Mouse (Mus musculus) limb, embryonic 12.5 days (tissue): ENCODE measurements at regions not wholly inside any gene's neighbourhood (a gene's known extent, or its start where the extent isn't known, plus 50 kb on each side); places are given as distances from the start of the nearest gene placed in this dataset.
A peak's percentile ranks its signal among the peaks of the same experiment; 100 is the strongest.
"Not testable (repeated sequence)": the region's sequence is repeated elsewhere in the genome, so short reads cannot be mapped to it uniquely, and the experiment has no call there.

ENCODE experiments used
- ATAC-seq: fragments of 200-750 bp; cut with Nextera tagmentation; 2 replicates; pipeline ENCODE4 v1.8.0; 2017; ENCODE audit warnings: low read depth, moderate TSS enrichment; ENCODE audit not compliant: insufficient number of reproducible peaks, insufficient read depth, low FRiP score, low TSS enrichment
- H3K27ac ChIP-seq: fragments of 300-500 bp; sonication (generic); 2 replicates; pipeline ENCODE4 v1.5.1; 2016; ENCODE audit warnings: mild to moderate bottlenecking, moderate library complexity
- H3K27me3 ChIP-seq: fragments of 300-500 bp; sonication (generic); 2 replicates; pipeline ENCODE4 v1.6.1; 2016; ENCODE audit warnings: mild to moderate bottlenecking, moderate library complexity
- H3K36me3 ChIP-seq: fragments of 300-500 bp; sonication (generic); 2 replicates; pipeline ENCODE4 v1.6.1; 2016; ENCODE audit warnings: mild to moderate bottlenecking, moderate library complexity
- H3K4me1 ChIP-seq: fragments of 300-500 bp; sonication (generic); replicated peaks from 2 replicates; pipeline ENCODE4 v1.6.1; 2016
- H3K4me2 ChIP-seq: fragments of 300-500 bp; sonication (generic); 2 replicates; pipeline ENCODE4 v1.6.1; 2016; ENCODE audit warnings: mild to moderate bottlenecking, moderate library complexity
- H3K4me3 ChIP-seq: fragments of 300-500 bp; sonication (generic); replicated peaks from 2 replicates; pipeline ENCODE4 v1.5.1; 2016; ENCODE audit warnings: mild to moderate bottlenecking
- H3K9ac ChIP-seq: fragments of 300-500 bp; sonication (generic); replicated peaks from 2 replicates; pipeline ENCODE4 v1.6.1; 2016; ENCODE audit warnings: mild to moderate bottlenecking, moderate library complexity
- H3K9me3 ChIP-seq: fragments of 300-500 bp; sonication (generic); 2 replicates; pipeline ENCODE4 v1.6.1; 2016; ENCODE audit warnings: mild to moderate bottlenecking, moderate library complexity
- WGBS: fragments of 180-500 bp; shearing (Covaris S2); methylation state at CpG from one replicate; pipeline ENCODE4 v1.1.7; 2016; 5-methylcytosine and 5-hydroxymethylcytosine counted together

DNA sequence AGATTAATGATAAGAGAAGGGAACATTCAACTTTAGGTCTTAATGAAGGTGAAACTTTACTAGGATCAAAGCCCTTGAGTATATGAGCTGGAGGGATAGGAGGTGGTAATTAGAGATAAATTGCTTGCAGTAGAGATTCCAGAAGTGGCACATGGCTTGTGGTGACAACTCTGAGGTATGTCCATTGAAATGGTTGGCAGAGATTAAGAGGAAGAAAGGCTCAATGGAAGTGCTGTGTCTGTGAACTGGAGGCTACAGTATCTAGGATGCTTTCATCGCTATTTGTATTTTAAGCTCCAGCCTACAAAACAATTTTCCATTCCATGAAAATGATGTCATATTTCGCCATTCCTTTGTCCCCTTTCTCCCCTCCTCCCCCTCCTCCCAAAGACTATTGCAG lies 508.1 kb upstream of the Gm9747 start:
- H3K36me3 ChIP-seq = no peaks in the 10 kb centered on the region
- no peak overlapping the region for H3K27ac ChIP-seq
- no peak for ATAC-seq
- no peaks in the 10 kb centered on the region for H3K27me3 ChIP-seq
- no peak overlapping the region for H3K9ac ChIP-seq
- H3K4me1 ChIP-seq = no peaks in the 10 kb centered on the region
- H3K4me2 ChIP-seq = no peak overlapping the region
- no peaks in the 10 kb centered on the region for H3K9me3 ChIP-seq
- H3K4me3 ChIP-seq = no peak overlapping the region
- 89% methylated on average over 2 of the region's 2 CpGs for WGBS

DNA sequence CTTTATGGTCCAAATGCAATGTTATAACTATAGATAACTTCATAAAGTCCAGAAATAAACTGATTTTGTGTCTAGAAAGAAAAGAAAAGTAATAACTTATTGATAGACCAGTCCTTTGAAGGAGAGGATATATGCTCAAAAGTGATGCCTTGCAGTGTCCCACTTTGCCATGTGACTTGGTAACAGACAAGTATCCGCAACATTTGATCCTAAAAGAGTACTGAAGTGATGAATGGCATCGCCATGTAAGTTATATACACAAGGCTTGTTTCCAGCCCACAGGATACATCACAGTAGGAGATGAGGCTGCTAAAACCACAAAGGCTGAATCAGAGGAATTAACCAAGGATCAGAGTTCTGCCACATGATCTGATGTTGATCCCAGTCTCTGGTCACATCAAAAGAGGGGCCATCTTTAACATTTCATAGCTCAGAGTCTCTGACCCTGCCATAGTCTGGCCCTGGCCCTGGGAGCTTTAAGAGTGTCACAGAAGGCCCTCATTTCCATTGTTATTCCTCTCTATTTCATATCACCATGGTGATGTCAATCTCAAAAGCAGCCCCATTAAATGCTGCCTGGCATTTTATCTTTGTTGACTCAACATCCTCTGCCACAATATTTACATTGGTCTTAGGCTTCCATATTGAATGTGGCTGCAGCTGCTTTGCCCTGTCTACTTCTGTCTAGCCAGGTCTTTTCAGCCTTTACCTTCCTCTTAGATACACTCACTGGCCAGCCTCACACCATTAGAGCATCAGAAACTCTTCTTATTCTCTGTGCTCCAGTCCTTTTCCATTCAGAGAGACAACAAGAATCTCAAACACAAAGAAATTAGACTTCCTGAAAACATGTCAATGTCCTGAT lies 506.4 kb upstream of the Gm9747 start:
- H3K9ac ChIP-seq = no peak overlapping the region
- no peak overlapping the region for H3K27ac ChIP-seq
- no peaks in the 10 kb centered on the region for H3K9me3 ChIP-seq
- H3K36me3 ChIP-seq = no peaks in the 10 kb centered on the region
- 91% methylated on average over 2 of the region's 2 CpGs for WGBS
- no peak overlapping the region for H3K4me3 ChIP-seq
- H3K4me1 ChIP-seq = no peaks in the 10 kb centered on the region
- no peaks in the 10 kb centered on the region for H3K27me3 ChIP-seq
- H3K4me2 ChIP-seq = no peak overlapping the region
- no peak for ATAC-seq

DNA sequence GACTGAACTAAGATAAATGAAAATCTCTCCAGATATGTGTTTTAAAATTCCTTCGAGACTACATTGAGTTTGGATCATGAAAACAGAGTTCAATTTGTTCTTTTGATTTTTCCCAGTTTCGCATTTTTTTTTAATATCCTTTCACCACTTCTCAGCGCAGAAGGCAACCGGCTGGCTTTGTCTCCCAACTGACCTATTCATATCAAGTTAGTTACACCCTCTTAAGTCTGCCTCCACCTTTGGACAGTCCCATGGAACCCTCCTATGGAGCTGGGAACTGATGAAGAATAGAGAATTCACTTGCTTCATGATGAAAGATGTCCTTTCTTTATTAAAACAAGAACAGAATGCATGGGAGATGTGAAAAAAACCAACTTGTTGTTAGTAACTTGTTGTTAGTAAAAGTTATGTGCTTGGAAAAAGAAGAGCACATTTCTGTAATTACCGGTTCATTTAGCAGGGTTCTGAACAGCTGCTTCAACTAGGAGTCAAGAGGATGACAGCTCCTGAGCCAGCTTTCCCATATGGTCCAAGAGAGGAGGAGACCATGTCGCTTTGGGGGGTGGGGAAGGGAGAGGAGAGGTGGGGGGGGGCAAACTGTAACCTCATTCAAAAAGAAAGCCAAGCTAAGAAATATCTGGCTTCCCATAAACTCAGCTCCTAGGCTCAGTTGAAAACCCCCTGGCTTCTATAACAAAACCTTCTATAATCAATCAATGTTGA lies 495.6 kb upstream of the Gm9747 start:
- no peak for ATAC-seq
- no peaks in the 10 kb centered on the region for H3K36me3 ChIP-seq
- 84% methylated on average over 6 of the region's 6 CpGs for WGBS

DNA sequence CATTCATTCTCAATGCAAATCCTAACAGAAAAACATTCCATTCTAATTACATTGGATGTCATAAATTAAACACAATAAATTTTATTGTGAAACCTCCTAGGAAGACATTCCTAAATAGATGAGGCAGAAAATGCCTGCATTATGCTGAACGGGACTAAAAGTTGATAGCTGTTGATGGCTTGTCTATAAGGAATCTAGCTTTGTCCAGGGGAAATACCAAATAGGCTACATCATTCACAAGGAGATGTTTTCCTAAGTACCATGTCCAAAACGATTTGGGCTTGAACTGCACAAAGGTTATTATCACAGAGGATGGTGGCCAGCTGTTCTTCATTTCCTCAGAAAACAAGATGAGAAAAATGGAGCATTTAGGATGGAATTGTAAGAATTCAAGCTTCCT lies 494.5 kb upstream of the Gm9747 start:
- no peak for ATAC-seq
- Histone ChIP-seq H3K4me2 (no peak overlapping the region), H3K36me3 (no peaks in the 10 kb centered on the region), H3K4me3 (no peak overlapping the region), H3K27ac (no peak overlapping the region), H3K27me3 (no peaks in the 10 kb centered on the region), H3K9me3 (no peaks in the 10 kb centered on the region), H3K4me1 (peaks cover 5% of the 10 kb centered on the region), H3K9ac (no peak overlapping the region)
- 21% methylated on average over 2 of the region's 2 CpGs for WGBS

More for the DNA sequence above, 495.6 kb upstream of the Gm9747 start:
- Histone ChIP-seq H3K9me3 (no peaks in the 10 kb centered on the region), H3K4me2 (no peak overlapping the region), H3K27me3 (no peaks in the 10 kb centered on the region), H3K27ac (no peak overlapping the region), H3K4me3 (no peak overlapping the region), H3K9ac (no peak overlapping the region), H3K4me1 (peaks cover 4% of the 10 kb centered on the region; the same call in 1 of the 2 replicates)

DNA sequence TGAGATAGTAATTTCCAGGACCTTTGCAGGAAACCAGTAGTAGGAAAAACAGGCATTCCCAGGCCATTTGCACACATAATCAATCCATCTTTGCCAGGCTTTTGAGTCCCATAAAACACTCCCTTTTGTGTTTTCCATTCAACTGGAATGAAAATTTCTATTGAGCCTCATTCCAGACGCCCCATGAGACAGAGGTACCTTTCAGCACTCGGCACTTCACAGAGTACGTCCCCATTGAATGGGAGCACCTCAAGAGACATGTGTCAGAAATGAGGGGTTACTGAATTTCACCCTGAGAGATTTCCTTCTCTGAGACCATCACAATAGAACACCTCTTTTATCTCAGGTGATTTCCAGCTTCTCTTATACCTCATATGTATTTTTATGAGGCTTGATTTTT lies 493.5 kb upstream of the Gm9747 start:
- 50% methylated on average over 3 of the region's 3 CpGs for WGBS
- no peaks in the 10 kb centered on the region for H3K36me3 ChIP-seq
- H3K4me1 ChIP-seq = peaks cover 14% of the 10 kb centered on the region
- H3K9ac ChIP-seq = no peak overlapping the region
- no peak for ATAC-seq
- H3K4me2 ChIP-seq = no peak overlapping the region
- H3K27me3 ChIP-seq = no peaks in the 10 kb centered on the region
- no peak overlapping the region for H3K4me3 ChIP-seq
- no peaks in the 10 kb centered on the region for H3K9me3 ChIP-seq
- H3K27ac ChIP-seq = no peak overlapping the region

DNA sequence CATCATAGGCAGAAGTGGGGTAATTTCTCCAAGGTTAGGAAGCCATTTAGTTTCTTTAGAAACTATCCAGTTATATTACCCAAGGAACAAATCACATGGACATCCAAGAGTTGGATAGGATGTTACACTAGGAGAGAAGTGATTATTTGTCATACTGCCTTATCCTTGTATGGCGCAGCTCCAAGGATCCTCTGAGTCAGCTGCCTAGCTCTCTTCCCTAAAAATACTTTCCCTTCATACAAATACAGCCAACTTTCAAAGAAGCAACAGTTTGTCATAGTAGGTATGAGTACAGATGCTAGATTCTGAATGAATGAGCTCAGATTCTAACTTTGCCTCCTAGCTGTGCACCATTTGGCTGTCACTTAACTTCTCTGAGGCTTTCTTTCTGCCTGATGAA lies 492.9 kb upstream of the Gm9747 start:
- H3K27ac ChIP-seq = no peak overlapping the region
- H3K9me3 ChIP-seq = no peaks in the 10 kb centered on the region
- peaks cover 20% of the 10 kb centered on the region for H3K4me1 ChIP-seq
- 90% methylated on average over 1 of the region's 1 CpGs for WGBS
- no peak overlapping the region for H3K4me3 ChIP-seq
- ATAC-seq = no peak
- no peaks in the 10 kb centered on the region for H3K27me3 ChIP-seq
- H3K36me3 ChIP-seq = no peaks in the 10 kb centered on the region
- no peak overlapping the region for H3K4me2 ChIP-seq
- no peak overlapping the region for H3K9ac ChIP-seq

DNA sequence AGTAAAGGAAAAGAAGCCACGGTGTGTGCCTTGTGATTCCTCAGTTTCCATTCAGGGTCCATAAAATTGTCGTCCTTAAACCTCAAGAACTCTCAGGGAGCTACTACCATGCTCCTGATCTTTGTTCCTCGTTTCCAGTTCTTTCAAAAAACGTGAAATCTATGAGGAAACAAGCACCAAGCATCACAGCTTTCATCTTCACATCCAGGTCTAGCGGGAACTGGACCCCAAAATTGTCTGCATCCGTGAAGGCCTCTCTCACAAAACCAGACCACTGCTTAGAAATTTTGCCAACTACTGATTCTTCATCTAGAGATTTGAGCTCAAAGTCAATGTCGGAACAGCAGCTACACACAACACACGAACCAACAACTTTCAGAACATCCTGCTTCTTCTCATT lies 491.0 kb upstream of the Gm9747 start:
- not testable (repeated sequence) for H3K9ac ChIP-seq, H3K27me3 ChIP-seq, H3K4me2 ChIP-seq, H3K36me3 ChIP-seq, H3K27ac ChIP-seq, H3K9me3 ChIP-seq, ATAC-seq, H3K4me3 ChIP-seq
- H3K4me1 ChIP-seq = peaks cover 39% of the 10 kb centered on the region
- 86% methylated on average over 8 of the region's 8 CpGs for WGBS

DNA sequence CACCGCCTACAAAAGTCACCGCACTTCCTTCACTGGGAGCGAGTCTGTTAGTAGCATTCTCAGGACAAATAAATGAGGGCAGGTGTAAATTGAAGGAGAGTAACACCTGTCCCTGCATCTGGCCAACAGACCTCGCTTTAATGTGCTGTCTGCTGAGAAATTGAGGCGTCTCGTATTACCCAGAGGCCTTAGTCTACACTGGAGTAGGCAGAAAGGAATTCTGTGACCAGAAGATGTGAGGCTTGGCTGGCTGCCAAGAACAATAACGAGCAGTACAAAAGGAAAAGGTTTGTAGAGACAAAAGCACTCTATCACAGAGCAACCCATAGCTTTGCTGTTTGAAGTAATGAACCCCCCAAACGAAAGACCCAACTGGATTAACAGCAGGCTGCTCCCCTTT lies 488.4 kb upstream of the Gm9747 start:
- peak overlapping the region; percentile 24 for H3K4me2 ChIP-seq

DNA sequence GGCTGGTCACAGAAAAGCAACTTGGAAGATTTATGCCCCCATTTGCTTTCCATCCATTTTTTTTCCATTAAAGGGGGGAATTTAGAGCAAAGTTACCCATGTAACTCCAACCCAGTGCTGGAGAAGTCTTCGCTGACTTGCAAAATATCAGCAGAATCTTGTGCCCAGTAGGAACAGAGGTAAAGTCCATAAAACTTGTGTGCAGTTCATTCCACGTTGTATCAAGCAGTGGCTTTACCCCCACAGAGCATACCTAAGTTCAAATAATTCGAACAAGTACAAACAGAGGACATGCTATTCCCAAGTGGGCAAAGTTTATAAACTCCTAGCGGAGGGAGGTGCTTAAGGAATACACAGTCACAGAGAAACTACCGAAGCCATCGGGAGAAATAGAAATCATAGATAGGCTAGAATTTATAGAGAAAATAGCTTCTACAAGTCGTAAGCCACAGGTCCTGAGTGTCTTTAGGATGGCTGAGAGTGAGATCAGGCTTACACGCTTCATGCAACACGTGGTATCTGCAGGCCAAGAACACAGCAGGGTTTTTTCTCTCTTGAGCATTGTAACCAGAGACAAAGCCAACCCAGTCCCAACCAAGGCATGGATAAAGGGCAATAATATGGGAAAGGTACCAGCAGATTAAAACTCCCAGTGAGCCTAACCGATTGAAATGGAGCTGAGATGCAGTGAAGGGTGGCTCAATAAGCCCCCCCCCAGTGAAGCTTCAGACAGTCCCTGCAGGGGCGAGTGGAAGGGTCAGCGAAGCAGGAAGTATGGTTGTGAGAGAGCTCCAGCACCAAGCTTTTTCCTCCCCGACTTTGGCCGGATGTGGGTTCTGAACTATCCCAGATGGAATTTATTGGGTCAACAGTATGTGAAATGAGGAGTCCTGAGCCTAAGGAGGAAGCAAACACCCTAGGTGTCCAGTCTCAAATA lies 487.6 kb upstream of the Gm9747 start:
- Histone ChIP-seq H3K27me3 (no peaks in the 10 kb centered on the region), H3K9me3 (no peaks in the 10 kb centered on the region), H3K27ac (peak overlapping the region; percentile 85), H3K36me3 (no peaks in the 10 kb centered on the region), H3K4me3 (no peak overlapping the region), H3K4me2 (peak overlapping the region; percentile 24; the same call in 1 of the 2 replicates), H3K9ac (no peak overlapping the region), H3K4me1 (peaks cover 35% of the 10 kb centered on the region)
- WGBS = 52% methylated on average over 14 of the region's 14 CpGs
- peak; percentile 56 for ATAC-seq

More for the DNA sequence above, 488.4 kb upstream of the Gm9747 start:
- Histone ChIP-seq H3K9ac (no peak overlapping the region), H3K27me3 (no peaks in the 10 kb centered on the region), H3K9me3 (no peaks in the 10 kb centered on the region), H3K4me1 (peaks cover 35% of the 10 kb centered on the region), H3K4me3 (no peak overlapping the region), H3K27ac (peak overlapping the region; percentile 85), H3K36me3 (no peaks in the 10 kb centered on the region)
- peak; percentile 96 for ATAC-seq
- 3% methylated on average over 8 of the region's 8 CpGs for WGBS

DNA sequence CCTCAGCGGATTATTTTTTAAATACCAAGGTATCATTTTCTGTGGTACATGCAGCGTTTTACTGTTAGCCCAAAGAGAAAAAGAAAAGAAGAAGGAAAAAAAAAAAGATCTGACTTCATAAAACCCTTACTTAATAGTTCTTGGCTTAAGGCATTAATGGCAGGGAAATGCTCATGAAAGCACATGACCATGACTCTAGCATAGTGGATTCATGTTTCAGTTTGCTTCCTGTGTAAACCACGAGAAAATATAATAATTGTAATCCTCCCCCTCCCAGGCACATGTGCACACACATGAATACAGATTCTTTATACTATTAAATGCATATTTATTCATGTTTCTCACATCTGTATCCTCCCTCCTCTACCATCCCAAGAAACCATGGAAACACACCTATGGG lies 486.9 kb upstream of the Gm9747 start:
- Histone ChIP-seq H3K27me3 (no peaks in the 10 kb centered on the region), H3K36me3 (no peaks in the 10 kb centered on the region), H3K9me3 (no peaks in the 10 kb centered on the region), H3K4me2 (no peak overlapping the region), H3K9ac (no peak overlapping the region), H3K4me1 (peaks cover 35% of the 10 kb centered on the region), H3K27ac (peak overlapping the region; percentile 85; the same call in 1 of the 2 replicates), H3K4me3 (no peak overlapping the region)
- ATAC-seq = no peak
- 66% methylated on average over 3 of the region's 3 CpGs for WGBS

DNA sequence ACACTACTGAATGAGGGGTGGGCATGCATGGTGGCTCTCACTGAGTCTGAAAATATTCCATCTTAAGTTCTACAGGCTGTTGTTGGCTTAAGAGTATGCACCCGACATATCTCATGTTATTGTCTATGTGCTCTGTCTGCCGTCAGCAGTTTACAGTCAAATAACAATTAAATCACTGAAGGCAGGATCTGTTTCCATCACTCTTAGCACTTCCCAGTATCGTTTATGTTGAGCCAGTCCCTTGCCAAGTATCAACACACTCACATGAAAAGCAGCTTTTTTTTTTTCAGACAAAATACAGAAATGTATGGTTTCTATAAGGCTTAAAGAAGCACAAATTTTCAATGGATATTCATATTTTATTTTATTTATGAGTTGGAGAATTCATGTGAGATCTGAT lies 485.9 kb upstream of the Gm9747 start:
- no peak overlapping the region; the same call in 1 of the 2 replicates for H3K27ac ChIP-seq
- 76% methylated on average over 3 of the region's 3 CpGs for WGBS
- H3K9me3 ChIP-seq = no peaks in the 10 kb centered on the region
- no peaks in the 10 kb centered on the region for H3K27me3 ChIP-seq
- H3K36me3 ChIP-seq = no peaks in the 10 kb centered on the region
- peaks cover 35% of the 10 kb centered on the region for H3K4me1 ChIP-seq
- ATAC-seq = no peak
- no peak overlapping the region for H3K9ac ChIP-seq
- no peak overlapping the region for H3K4me2 ChIP-seq
- H3K4me3 ChIP-seq = no peak overlapping the region
